Mouse (Mus musculus): ENCODE data around the gene Gm14180. TPM values are rescaled to one million over a fixed set of nuclear protein-coding genes. Genes with fewer than 3 reads are reported as not detected.
"Not testable (repeated sequence)": the region's sequence is repeated elsewhere in the genome, so short reads cannot be mapped to it uniquely, and the experiment has no call there.

Gene Gm14180
- polyA plus RNA-seq, 1 experiment from 2014 or later = not detected

GRCm38 (mm10) chr11:99690463-99690862, 43.6 kb downstream of the Gm14180 start, which contains the start of gene Gm14190:
Gm14190 (minus strand) TSS chr11:99690740.
- Histone ChIP-seq H3K9ac (ENCODE audit: low read depth, low read length) (no peak within 1 kb of the TSS), H3K4me2 (no peak within 1 kb of the TSS), H3K9me3 (replicated peaks; ENCODE audit: control insufficient read depth, low read length) (no peaks in the 10 kb centered on the region), H3K4me3 (ENCODE audit: low read depth, low read length) (no peak within 1 kb of the TSS), H3K4me1 (ENCODE audit: control insufficient read depth, insufficient read depth, low read length) (no peaks in the 10 kb centered on the region), H3K27me3 (ENCODE audit: control insufficient read depth, insufficient read depth, low read length) (no peaks in the 10 kb centered on the region), H3K36me3 (ENCODE audit: control insufficient read depth, insufficient read depth, low read length) (no peaks in the 10 kb centered on the region), H3K27ac (ENCODE audit: low read depth, low read length) (no peak within 1 kb of the TSS)
- ATAC-seq (replicated peaks; ENCODE audit: insufficient number of reproducible peaks, low FRiP score, low TSS enrichment) = no peak
- WGBS (ENCODE audit: insufficient replicate concordance) = 87% methylated on average over 1 of the region's 1 CpGs

- H3K36me3 ChIP-seq (ENCODE audit: control insufficient read depth, insufficient read depth, low read length); H3K27me3 ChIP-seq (ENCODE audit: control insufficient read depth, insufficient read depth, low read length); H3K9ac ChIP-seq (ENCODE audit: low read depth, low read length); H3K4me2 ChIP-seq; H3K4me1 ChIP-seq (ENCODE audit: control insufficient read depth, insufficient read depth, low read length); H3K9me3 ChIP-seq (replicated peaks; ENCODE audit: control insufficient read depth, low read length); H3K27ac ChIP-seq (ENCODE audit: low read depth, low read length); H3K4me3 ChIP-seq (ENCODE audit: low read depth, low read length); ATAC-seq (replicated peaks; ENCODE audit: insufficient number of reproducible peaks, low FRiP score, low TSS enrichment): not testable (repeated sequence)
- 60% methylated on average over 1 of the region's 1 CpGs for WGBS (ENCODE audit: insufficient replicate concordance)
These were observed 48.9 kb downstream of the Gm14180 start for GRCm38 (mm10) chr11:99685235-99685634.

Other genes starting within 250 kb of the Gm14180 start
- gene Krt23, start 241.2 kb downstream of the Gm14180 start, polyA plus RNA-seq (2014; fragmentation: Nextera tagmentation; extraction: Ambion mirVana) = 0.43 and 0.51 TPM in 2 replicates
- not detected in 2 replicates for gene Krt39, start 213.0 kb downstream of the Gm14180 start, polyA plus RNA-seq (2014; fragmentation: Nextera tagmentation; extraction: Ambion mirVana)
- not detected in 2 replicates for gene Krt40, start 191.1 kb downstream of the Gm14180 start, polyA plus RNA-seq (2014; fragmentation: Nextera tagmentation; extraction: Ambion mirVana)
- gene Krtap3-3, start 183.4 kb downstream of the Gm14180 start, polyA plus RNA-seq (2014; fragmentation: Nextera tagmentation; extraction: Ambion mirVana) = not detected in 2 replicates
- gene Krtap3-2, start 177.4 kb downstream of the Gm14180 start, polyA plus RNA-seq (2014; fragmentation: Nextera tagmentation; extraction: Ambion mirVana) = not detected in 2 replicates
- gene Gm11939, start 174.8 kb downstream of the Gm14180 start, polyA plus RNA-seq (2014; fragmentation: Nextera tagmentation; extraction: Ambion mirVana) = not detected in 2 replicates
- gene Krtap3-1, start 167.7 kb downstream of the Gm14180 start, polyA plus RNA-seq (2014; fragmentation: Nextera tagmentation; extraction: Ambion mirVana) = not detected in 2 replicates
- not detected in 2 replicates for gene Krtap1-5, start 153.3 kb downstream of the Gm14180 start, polyA plus RNA-seq (2014; fragmentation: Nextera tagmentation; extraction: Ambion mirVana)
- not detected in 2 replicates for gene Krtap1-4, start 150.6 kb downstream of the Gm14180 start, polyA plus RNA-seq (2014; fragmentation: Nextera tagmentation; extraction: Ambion mirVana)
- gene Krtap1-3, start 143.0 kb downstream of the Gm14180 start, polyA plus RNA-seq (2014; fragmentation: Nextera tagmentation; extraction: Ambion mirVana) = not detected in 2 replicates
- gene Krtap9-3, start 136.2 kb downstream of the Gm14180 start, polyA plus RNA-seq (2014; fragmentation: Nextera tagmentation; extraction: Ambion mirVana) = not detected in 2 replicates
- not detected in 2 replicates for gene Gm11938, start 131.0 kb downstream of the Gm14180 start, polyA plus RNA-seq (2014; fragmentation: Nextera tagmentation; extraction: Ambion mirVana)
- gene Gm11937, start 124.1 kb downstream of the Gm14180 start, polyA plus RNA-seq (2014; fragmentation: Nextera tagmentation; extraction: Ambion mirVana) = not detected in 2 replicates
- not detected in 2 replicates for gene Krtap2-4, start 119.4 kb downstream of the Gm14180 start, polyA plus RNA-seq (2014; fragmentation: Nextera tagmentation; extraction: Ambion mirVana)
- gene Gm11562, start 113.9 kb downstream of the Gm14180 start, polyA plus RNA-seq (2014; fragmentation: Nextera tagmentation; extraction: Ambion mirVana) = not detected in 2 replicates
- not detected in 2 replicates for gene Krtap4-1, start 106.1 kb downstream of the Gm14180 start, polyA plus RNA-seq (2014; fragmentation: Nextera tagmentation; extraction: Ambion mirVana)
- gene Krtap4-2, start 99.2 kb downstream of the Gm14180 start, polyA plus RNA-seq (2014; fragmentation: Nextera tagmentation; extraction: Ambion mirVana) = not detected in 2 replicates
- not detected in 2 replicates for gene Krtap4-7, start 90.2 kb downstream of the Gm14180 start, polyA plus RNA-seq (2014; fragmentation: Nextera tagmentation; extraction: Ambion mirVana)
- gene Gm11555, start 84.1 kb downstream of the Gm14180 start, polyA plus RNA-seq (2014; fragmentation: Nextera tagmentation; extraction: Ambion mirVana) = not detected in 2 replicates
- gene Gm11563, start 75.3 kb downstream of the Gm14180 start, polyA plus RNA-seq (2014; fragmentation: Nextera tagmentation; extraction: Ambion mirVana) = not detected in 2 replicates
- not detected in 2 replicates for gene Krtap4-6, start 68.3 kb downstream of the Gm14180 start, polyA plus RNA-seq (2014; fragmentation: Nextera tagmentation; extraction: Ambion mirVana)
- gene Gm14190, start 43.5 kb downstream of the Gm14180 start, polyA plus RNA-seq (2014; fragmentation: Nextera tagmentation; extraction: Ambion mirVana) = not detected in 2 replicates
- gene Gm11595, start 38.6 kb upstream of the Gm14180 start, polyA plus RNA-seq (2014; fragmentation: Nextera tagmentation; extraction: Ambion mirVana) = not detected in 2 replicates
- gene Krtap4-8, start 46.4 kb upstream of the Gm14180 start, polyA plus RNA-seq (2014; fragmentation: Nextera tagmentation; extraction: Ambion mirVana) = not detected in 2 replicates
- not detected in 2 replicates for gene Krtap4-9, start 50.9 kb upstream of the Gm14180 start, polyA plus RNA-seq (2014; fragmentation: Nextera tagmentation; extraction: Ambion mirVana)
- not detected in 2 replicates for gene Gm11596, start 59.2 kb upstream of the Gm14180 start, polyA plus RNA-seq (2014; fragmentation: Nextera tagmentation; extraction: Ambion mirVana)
- not detected in 2 replicates for gene Gm11569, start 64.6 kb upstream of the Gm14180 start, polyA plus RNA-seq (2014; fragmentation: Nextera tagmentation; extraction: Ambion mirVana)
- not detected in 2 replicates for gene Gm11554, start 70.2 kb upstream of the Gm14180 start, polyA plus RNA-seq (2014; fragmentation: Nextera tagmentation; extraction: Ambion mirVana)
- gene Krtap4-13, start 75.6 kb upstream of the Gm14180 start, polyA plus RNA-seq (2014; fragmentation: Nextera tagmentation; extraction: Ambion mirVana) = not detected in 2 replicates
- gene Gm11564, start 81.4 kb upstream of the Gm14180 start, polyA plus RNA-seq (2014; fragmentation: Nextera tagmentation; extraction: Ambion mirVana) = not detected in 2 replicates
- not detected in 2 replicates for gene 2300003K06Rik, start 103.8 kb upstream of the Gm14180 start, polyA plus RNA-seq (2014; fragmentation: Nextera tagmentation; extraction: Ambion mirVana)
- gene Krtap4-16, start 117.3 kb upstream of the Gm14180 start, polyA plus RNA-seq (2014; fragmentation: Nextera tagmentation; extraction: Ambion mirVana) = not detected in 2 replicates
- gene Gm11568, start 123.6 kb upstream of the Gm14180 start, polyA plus RNA-seq (2014; fragmentation: Nextera tagmentation; extraction: Ambion mirVana) = not detected in 2 replicates
- gene Gm11559, start 130.2 kb upstream of the Gm14180 start, polyA plus RNA-seq (2014; fragmentation: Nextera tagmentation; extraction: Ambion mirVana) = not detected in 2 replicates
- gene Krtap9-1, start 139.1 kb upstream of the Gm14180 start, polyA plus RNA-seq (2014; fragmentation: Nextera tagmentation; extraction: Ambion mirVana) = not detected in 2 replicates
- not detected in 2 replicates for gene Gm11567, start 144.9 kb upstream of the Gm14180 start, polyA plus RNA-seq (2014; fragmentation: Nextera tagmentation; extraction: Ambion mirVana)
- gene Krtap31-1, start 173.6 kb upstream of the Gm14180 start, polyA plus RNA-seq (2014; fragmentation: Nextera tagmentation; extraction: Ambion mirVana) = not detected in 2 replicates
- not detected in 2 replicates for gene Gm11565, start 180.5 kb upstream of the Gm14180 start, polyA plus RNA-seq (2014; fragmentation: Nextera tagmentation; extraction: Ambion mirVana)
- not detected in 2 replicates for gene Krtap31-2, start 202.0 kb upstream of the Gm14180 start, polyA plus RNA-seq (2014; fragmentation: Nextera tagmentation; extraction: Ambion mirVana)
- not detected in 2 replicates for gene Krtap9-5, start 214.2 kb upstream of the Gm14180 start, polyA plus RNA-seq (2014; fragmentation: Nextera tagmentation; extraction: Ambion mirVana)
- gene Krtap29-1, start 244.8 kb upstream of the Gm14180 start, polyA plus RNA-seq (2014; fragmentation: Nextera tagmentation; extraction: Ambion mirVana) = not detected in 2 replicates